Mouse (Mus musculus): ENCODE data around the gene Whamm.

The Whamm gene

DNA sequence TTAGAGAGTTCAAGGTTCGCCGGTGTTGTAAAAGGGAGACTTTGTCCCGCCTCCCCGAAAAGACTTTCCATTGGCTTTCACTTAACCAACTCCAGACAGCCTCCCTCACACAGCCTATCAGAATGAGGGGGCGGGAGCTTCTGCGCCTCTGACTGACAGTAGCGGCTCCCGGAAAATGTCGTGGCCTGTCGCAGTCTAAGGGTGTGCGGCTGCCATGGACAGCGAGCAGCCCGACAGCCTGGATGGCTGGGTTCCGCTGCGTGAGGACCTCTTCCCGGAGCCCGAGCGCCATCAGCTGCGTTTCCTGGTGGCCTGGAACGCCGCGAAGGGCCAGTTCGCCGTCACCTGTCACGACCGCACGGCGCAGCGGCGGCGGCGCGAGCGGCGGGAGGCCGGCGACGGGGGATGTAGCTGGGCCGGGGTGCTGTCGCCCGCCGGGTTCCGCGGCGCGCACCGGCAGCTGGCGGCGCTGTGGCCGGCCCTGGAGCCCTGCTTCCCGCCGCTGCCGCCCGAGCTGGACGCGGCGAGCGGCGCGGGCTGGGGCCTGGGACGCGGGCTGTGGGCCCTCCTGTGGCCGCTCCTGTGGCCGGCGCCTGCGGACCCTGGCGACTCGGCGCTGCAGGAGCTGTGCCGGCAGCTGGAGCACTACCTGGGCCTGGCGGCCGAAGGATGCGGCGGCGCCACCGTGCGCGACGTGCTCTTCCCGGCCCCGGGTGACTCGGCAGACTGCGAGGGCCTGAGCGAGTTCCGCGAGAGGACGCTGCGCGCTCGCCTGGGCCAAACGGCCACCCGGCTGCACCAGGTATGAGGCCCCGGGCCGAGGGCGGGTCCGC, at the start of gene Whamm:
Whamm (plus strand) TSS at position 159 of the 833 bp plus-strand sequence.
- DNase-seq (ENCODE audit: low spot score in 2 of 2): peak; percentile 89 to 90

DNA sequence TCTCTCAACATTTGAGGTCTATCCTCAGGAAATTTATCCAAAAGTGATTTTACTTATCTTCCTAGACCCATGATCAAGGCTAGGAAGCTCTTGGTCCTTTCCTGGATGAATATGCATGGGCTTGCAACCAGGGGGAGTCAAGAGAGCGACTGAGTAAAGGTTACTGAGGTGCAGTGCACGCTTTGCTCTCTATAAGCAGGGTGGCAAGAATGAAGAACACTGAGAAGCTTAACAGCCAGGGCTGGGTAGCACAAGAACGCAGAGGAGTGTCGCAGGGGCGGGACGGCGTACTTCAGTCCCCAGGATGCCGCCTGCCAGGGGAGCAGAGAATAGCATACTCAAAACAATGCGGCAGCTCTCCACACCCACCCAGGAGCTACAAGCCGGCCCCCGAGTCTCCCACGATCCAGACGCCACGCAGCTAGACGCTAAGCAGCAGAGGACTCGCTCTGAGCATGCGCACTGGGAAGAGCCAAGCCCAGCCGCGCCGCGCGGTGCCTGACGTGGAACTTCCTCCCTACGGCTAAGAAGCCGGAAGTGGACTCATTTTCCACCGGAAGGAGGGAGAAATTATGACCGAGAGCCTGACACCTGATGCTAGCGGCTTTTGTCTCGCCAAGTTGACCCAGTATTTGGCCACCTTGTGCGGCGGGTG, 47.9 kb upstream of the Whamm start:
- peak; percentile 83 to 87 for DNase-seq (ENCODE audit: low spot score in 2 of 2)

- DNase-seq (ENCODE audit: low spot score in 2 of 2): no peak
Measured at GRCm38 (mm10) chr7:81523663-81524017, 47.4 kb upstream of the Whamm start.

GRCm38 (mm10) chr7:81528918-81529317, 42.1 kb upstream of the Whamm start:
- DNase-seq (ENCODE audit: low spot score in 2 of 2): no peak

- no peak for DNase-seq (ENCODE audit: low spot score in 2 of 2)
Measured at GRCm38 (mm10) chr7:81531462-81531861, 39.6 kb upstream of the Whamm start.

- no peak for DNase-seq (ENCODE audit: low spot score in 2 of 2)
Measured at GRCm38 (mm10) chr7:81536478-81536877, 34.6 kb upstream of the Whamm start.

DNA sequence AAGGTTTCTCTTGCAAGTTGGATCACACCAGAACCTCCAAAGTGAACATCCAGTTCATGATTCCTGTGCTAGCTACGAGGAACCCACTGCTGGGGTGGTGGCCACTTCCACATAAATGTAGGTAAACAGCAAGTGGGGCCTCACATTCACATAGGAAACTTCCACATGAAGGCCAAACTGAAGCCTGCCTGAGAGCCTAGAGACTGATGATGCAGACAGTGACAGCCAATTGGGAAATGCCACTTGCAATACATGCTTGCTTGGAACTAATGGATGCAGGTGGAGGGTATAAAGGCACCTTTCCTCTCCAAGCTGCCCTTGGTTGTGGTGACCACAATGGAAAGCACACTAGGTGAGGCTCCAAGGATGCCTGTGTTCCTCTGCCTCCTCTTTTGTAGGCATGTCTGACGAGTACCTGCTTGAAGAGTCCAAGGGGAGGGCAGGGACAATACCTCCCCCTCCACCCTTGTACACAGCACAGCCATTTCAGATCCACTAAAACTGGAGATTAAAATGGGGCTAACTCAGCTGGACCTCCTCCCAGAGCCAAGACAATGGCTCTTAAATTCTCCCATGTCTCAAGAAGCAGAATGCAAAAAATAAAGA, 32.9 kb upstream of the Whamm start:
- peak in 1 of 2 experiments; percentile 37 for DNase-seq (ENCODE audit: low spot score in 2 of 2)

GRCm38 (mm10) chr7:81539565-81539964, 31.5 kb upstream of the Whamm start:
- no peak for DNase-seq (ENCODE audit: low spot score in 2 of 2)

DNA sequence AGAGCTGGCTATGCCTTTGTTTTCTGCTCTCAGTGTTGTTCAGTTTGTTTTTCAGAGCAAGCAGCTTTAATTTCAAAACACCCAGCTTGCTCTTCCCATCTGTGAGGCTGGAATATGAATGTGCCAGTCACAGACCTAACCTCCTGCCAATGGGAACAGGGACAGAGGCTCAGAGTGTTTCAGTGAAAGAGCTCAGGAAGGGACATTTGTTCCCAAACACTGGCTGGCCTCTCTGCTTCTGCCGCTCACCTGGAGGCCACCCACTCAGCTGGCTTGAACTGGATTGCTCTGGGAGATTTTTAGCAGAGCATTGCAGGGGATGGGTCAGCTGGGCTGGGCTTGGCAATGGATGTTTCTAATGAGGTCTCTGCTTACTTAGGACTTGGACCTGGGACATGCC, 30.1 kb upstream of the Whamm start:
- DNase-seq (ENCODE audit: low spot score in 2 of 2): no peak

- peak; percentile 61 to 67 for DNase-seq (ENCODE audit: low spot score in 2 of 2)
Measured at GRCm38 (mm10) chr7:81541924-81542524, 29.0 kb upstream of the Whamm start.

- DNase-seq (ENCODE audit: low spot score in 2 of 2): no peak
Measured at GRCm38 (mm10) chr7:81542934-81543333, 28.1 kb upstream of the Whamm start.

- DNase-seq (ENCODE audit: low spot score in 2 of 2): no peak
Measured at GRCm38 (mm10) chr7:81548864-81549263, 22.2 kb upstream of the Whamm start.

GRCm38 (mm10) chr7:81553589-81553988, 17.5 kb upstream of the Whamm start:
- DNase-seq (ENCODE audit: low spot score in 2 of 2): no peak

- DNase-seq (ENCODE audit: low spot score in 2 of 2): no peak
Measured at GRCm38 (mm10) chr7:81554369-81554768, 16.7 kb upstream of the Whamm start.

DNA sequence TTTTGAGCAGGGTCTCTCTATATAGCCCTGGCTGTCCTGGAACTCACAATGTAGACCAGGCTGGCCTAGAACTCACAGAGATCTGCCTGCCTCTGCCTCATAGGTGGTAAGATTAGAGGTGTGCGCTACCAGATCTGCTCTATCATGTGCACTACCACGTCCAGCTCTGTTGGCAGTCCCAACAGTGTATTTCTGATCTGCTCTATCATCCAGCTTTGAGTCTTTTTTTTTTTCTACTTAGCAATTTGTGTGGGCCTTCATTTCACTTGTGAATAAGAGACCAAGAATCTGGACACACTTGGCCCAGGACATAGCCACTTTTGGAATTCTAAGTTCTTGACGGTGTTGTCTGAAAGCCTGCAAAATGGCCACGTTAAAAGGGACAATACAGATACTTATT, 14.2 kb upstream of the Whamm start:
- no peak for DNase-seq (ENCODE audit: low spot score in 2 of 2)

DNA sequence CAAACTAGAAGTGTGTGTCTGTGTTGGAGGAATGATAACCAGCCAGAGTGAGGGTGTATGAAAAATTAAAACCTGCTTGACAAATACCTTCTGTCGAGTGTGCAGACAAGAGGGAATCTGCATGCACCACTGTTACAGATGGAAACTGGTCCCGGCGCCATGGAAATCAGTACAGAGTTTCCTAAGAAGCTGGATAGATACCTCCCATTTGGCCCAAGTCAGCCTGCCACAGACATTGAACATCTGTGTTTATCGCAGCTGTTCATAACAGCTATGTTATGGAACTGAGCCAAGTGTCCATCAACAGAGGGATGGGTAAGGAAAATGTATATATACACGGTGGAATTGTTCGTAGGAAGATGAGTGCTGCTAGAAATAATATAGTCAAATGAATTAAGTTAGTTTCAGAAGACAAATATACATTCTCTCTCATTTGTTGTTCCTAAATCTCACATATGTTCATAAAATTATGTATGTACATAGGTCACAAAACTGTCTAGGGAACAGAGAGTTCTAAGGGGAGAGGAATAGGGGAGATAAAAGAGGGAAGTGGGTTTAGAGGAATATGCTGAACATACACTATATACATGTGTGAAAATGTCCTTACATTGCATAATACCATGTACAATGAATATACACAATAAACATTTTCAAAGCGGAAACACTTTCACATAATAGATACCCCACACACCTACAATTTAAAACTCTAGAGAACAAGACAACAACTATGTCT, 13.6 kb upstream of the Whamm start:
- DNase-seq (ENCODE audit: low spot score in 2 of 2): no peak

GRCm38 (mm10) chr7:81557985-81558360, 13.1 kb upstream of the Whamm start:
- no peak for DNase-seq (ENCODE audit: low spot score in 2 of 2)

- no peak for DNase-seq (ENCODE audit: low spot score in 2 of 2)
Measured at GRCm38 (mm10) chr7:81559231-81559980, 11.7 kb upstream of the Whamm start.

- no peak for DNase-seq (ENCODE audit: low spot score in 2 of 2)
Measured at GRCm38 (mm10) chr7:81560101-81561049, 10.7 kb upstream of the Whamm start.

GRCm38 (mm10) chr7:81561211-81561610, 9.9 kb upstream of the Whamm start:
- no peak for DNase-seq (ENCODE audit: low spot score in 2 of 2)

All from frontal cortex, postnatal 10 days (tissue).